Mouse (Mus musculus) liver, postnatal 0 days (tissue): ENCODE results near the gene Dntt.

Source experiments
- CTCF ChIP-seq: sonication (generic); IDR thresholded peaks from 2 replicates; pipeline ENCODE4 v1.5.1; 2016; ENCODE audit warnings: antibody characterized with exemption, low read depth
- EP300 ChIP-seq: IDR thresholded peaks from 2 replicates; pipeline ENCODE4 v1.6.1; 2016; ENCODE audit warnings: antibody characterized with exemption, low read depth, mild to moderate bottlenecking

GRCm38 (mm10) chr19:41039110-41039509 is 10.0 kb downstream of the Dntt start:
- TF ChIP-seq CTCF (no peak), EP300 (no peak)
